Mouse (Mus musculus): ENCODE measurements around the gene Irf2. TPM values are rescaled to one million over a fixed set of nuclear protein-coding genes. Genes with fewer than 3 reads are reported as not detected.

Gene Irf2
- total RNA-seq, 1 experiment = 2.6 TPM

DNA sequence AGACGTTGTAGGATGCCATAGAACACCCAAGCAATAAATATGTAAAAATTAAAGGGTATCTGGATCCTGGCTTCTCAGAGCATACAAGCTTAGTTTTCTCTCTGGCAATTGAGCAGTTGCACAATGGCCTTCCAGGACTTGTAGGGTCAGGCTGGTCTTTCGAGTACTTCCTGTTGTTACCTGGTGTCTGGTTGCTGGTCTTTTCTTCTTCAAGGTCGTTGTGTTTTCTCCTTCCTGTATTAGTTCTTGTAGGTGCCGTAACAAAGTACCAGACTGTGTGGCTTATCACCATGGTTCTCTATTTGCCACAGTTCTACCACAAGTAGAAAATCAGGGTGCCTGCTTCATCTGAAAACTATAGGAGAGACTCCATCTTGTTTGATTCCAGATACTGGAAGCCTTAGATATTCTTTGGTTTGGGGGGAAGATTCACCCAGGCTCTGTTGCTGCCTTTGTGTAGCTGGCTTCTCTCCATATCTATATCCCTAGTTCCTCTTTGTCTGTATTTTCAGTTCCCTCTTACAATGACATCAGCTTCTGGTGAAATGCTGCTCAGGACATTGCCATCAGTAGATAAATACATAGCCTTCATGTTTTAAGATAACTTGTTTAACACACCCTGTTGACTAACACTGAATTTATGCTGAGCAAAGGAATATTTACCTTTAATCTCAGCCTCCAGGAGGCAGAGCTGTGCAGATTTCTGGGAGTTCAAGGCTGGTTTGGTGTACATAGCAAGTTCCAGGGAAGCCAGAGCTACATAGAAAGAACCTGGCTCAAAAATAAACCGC, 49.8 kb downstream of the Irf2 start:
- TF ChIP-seq MAFK (IDR thresholded peaks at IDR 0.05; ENCODE audit: insufficient read depth, low read depth, low read length) (no peak), CHD2 (IDR thresholded peaks at IDR 0.05; ENCODE audit: low read depth, low read length) (no peak), HCFC1 (IDR thresholded peaks at IDR 0.05; ENCODE audit: borderline replicate concordance, insufficient read depth, low read length) (no peak), ZC3H11A (IDR thresholded peaks at IDR 0.05; ENCODE audit: borderline replicate concordance, low read depth, low read length) (no peak), ZNF384 (IDR thresholded peaks at IDR 0.05; ENCODE audit: low read depth, low read length) (no peak)
- Histone ChIP-seq H3K36me3 (ENCODE audit: control insufficient read depth, insufficient read depth, low read length, poor library complexity, severe bottlenecking) (no peaks in the 10 kb centered on the region), H3K9ac (ENCODE audit: insufficient read depth, low read depth, low read length, poor library complexity, severe bottlenecking) (no peak overlapping the region), H3K27ac (ENCODE audit: insufficient read depth, low read depth, low read length, poor library complexity, severe bottlenecking) (no peak overlapping the region), H3K4me1 (ENCODE audit: control insufficient read depth in 2 of 2, insufficient read depth in 2 of 2, low read length in 2 of 2, poor library complexity in 1 of 2) (no peaks in the 10 kb centered on the region), H3K9me3 (ENCODE audit: control insufficient read depth, insufficient read depth, low read depth, low read length) (no peaks in the 10 kb centered on the region), H3K4me3 (ENCODE audit: insufficient read depth in 1 of 2, low read depth in 1 of 2, low read length in 2 of 2, poor library complexity in 1 of 2, severe bottlenecking in 1 of 2) (no peak overlapping the region)
- in situ Hi-C loops (cut with MboI; ENCODE audit: low sequenced_read_pairs in 2 of 2, unreplicated experiment in 2 of 2) = no loop called here
- DNase-seq (ENCODE audit: low read depth, low spot score) = no peak

DNA sequence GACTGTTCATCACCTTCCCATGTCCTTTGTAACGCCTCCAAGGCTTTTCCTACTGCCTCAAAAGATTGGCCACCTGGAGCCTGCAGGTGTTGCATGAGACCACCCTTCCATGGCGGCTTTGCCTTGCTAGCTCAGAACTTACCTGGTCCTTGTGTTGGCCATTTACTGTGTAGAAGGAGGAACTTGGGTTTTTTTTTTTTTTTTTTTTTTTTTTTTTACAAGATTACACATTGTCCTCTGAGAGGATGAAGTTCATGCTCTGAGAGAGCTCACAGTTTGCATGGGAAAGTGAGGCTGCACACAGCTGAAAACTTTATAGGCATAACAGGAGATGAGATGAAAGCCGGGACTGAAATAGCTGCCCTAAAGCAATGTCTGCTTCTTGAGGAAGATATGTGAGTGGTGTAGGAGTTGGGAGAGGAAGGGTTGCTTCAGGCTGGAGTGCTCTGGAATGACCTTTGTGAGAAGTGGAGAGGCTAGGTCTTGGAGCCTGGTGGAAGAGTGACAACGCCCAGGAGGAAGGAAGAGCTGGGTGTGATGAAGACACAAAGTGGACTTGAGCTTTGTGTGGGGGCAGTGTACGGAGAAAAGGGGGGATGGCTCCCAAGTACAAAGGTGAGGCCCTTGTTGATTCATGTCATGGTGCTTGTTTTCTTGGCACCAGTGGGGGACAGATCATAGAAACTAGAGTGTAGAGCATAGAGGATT, 52.3 kb downstream of the Irf2 start:
- no peak for DNase-seq (ENCODE audit: low read depth, low spot score)
- in situ Hi-C loops (cut with MboI; ENCODE audit: low sequenced_read_pairs in 2 of 2, unreplicated experiment in 2 of 2) = no loop called here

DNA sequence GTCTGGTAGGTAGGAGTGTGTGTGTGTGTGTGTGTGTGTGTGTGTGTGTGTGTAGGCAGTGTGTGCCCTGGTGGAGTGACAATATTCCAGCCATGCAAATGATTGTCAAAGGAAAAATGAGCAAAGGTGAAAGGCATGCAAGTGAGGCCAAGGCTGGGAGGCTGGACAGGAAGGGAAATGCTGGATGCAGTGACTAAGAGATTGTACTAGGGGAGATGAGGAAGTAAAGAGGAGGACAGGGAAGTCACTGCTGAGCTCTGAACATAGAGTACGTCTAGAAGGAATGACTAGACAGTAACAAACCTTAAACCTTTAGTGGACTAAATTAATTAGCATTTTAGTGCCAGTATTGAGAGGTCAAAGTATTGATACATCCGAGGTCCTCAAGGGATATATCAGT, 53.1 kb downstream of the Irf2 start:
- H3K9ac ChIP-seq (ENCODE audit: insufficient read depth, low read depth, low read length, poor library complexity, severe bottlenecking) = no peak overlapping the region
- H3K4me3 ChIP-seq (ENCODE audit: insufficient read depth in 1 of 2, low read depth in 1 of 2, low read length in 2 of 2, poor library complexity in 1 of 2, severe bottlenecking in 1 of 2) = no peak overlapping the region
- no peak overlapping the region for H3K27ac ChIP-seq (ENCODE audit: insufficient read depth, low read depth, low read length, poor library complexity, severe bottlenecking)
- H3K4me1 ChIP-seq (ENCODE audit: control insufficient read depth in 2 of 2, insufficient read depth in 2 of 2, low read length in 2 of 2, poor library complexity in 1 of 2) = no peaks in the 10 kb centered on the region
- no peaks in the 10 kb centered on the region for H3K9me3 ChIP-seq (ENCODE audit: control insufficient read depth, insufficient read depth, low read depth, low read length)
- in situ Hi-C loops (cut with MboI; ENCODE audit: low sequenced_read_pairs in 2 of 2, unreplicated experiment in 2 of 2) = no loop called here
- TF ChIP-seq ZNF384 (IDR thresholded peaks at IDR 0.05; ENCODE audit: low read depth, low read length) (no peak), HCFC1 (IDR thresholded peaks at IDR 0.05; ENCODE audit: borderline replicate concordance, insufficient read depth, low read length) (no peak), ZC3H11A (IDR thresholded peaks at IDR 0.05; ENCODE audit: borderline replicate concordance, low read depth, low read length) (no peak), CHD2 (IDR thresholded peaks at IDR 0.05; ENCODE audit: low read depth, low read length) (no peak), MAFK (IDR thresholded peaks at IDR 0.05; ENCODE audit: insufficient read depth, low read depth, low read length) (no peak)
- no peak for DNase-seq (ENCODE audit: low read depth, low spot score)
- no peaks in the 10 kb centered on the region for H3K36me3 ChIP-seq (ENCODE audit: control insufficient read depth, insufficient read depth, low read length, poor library complexity, severe bottlenecking)

More for the DNA sequence above, 52.3 kb downstream of the Irf2 start:
- no peaks in the 10 kb centered on the region for H3K4me1 ChIP-seq (ENCODE audit: control insufficient read depth in 2 of 2, insufficient read depth in 2 of 2, low read length in 2 of 2, poor library complexity in 1 of 2)
- H3K4me3 ChIP-seq (ENCODE audit: insufficient read depth in 1 of 2, low read depth in 1 of 2, low read length in 2 of 2, poor library complexity in 1 of 2, severe bottlenecking in 1 of 2) = no peak overlapping the region
- no peaks in the 10 kb centered on the region for H3K36me3 ChIP-seq (ENCODE audit: control insufficient read depth, insufficient read depth, low read length, poor library complexity, severe bottlenecking)
- no peak overlapping the region for H3K27ac ChIP-seq (ENCODE audit: insufficient read depth, low read depth, low read length, poor library complexity, severe bottlenecking)
- no peaks in the 10 kb centered on the region for H3K9me3 ChIP-seq (ENCODE audit: control insufficient read depth, insufficient read depth, low read depth, low read length)
- H3K9ac ChIP-seq (ENCODE audit: insufficient read depth, low read depth, low read length, poor library complexity, severe bottlenecking) = no peak overlapping the region
- TF ChIP-seq CHD2 (IDR thresholded peaks at IDR 0.05; ENCODE audit: low read depth, low read length) (no peak), ZC3H11A (IDR thresholded peaks at IDR 0.05; ENCODE audit: borderline replicate concordance, low read depth, low read length) (no peak), MAFK (IDR thresholded peaks at IDR 0.05; ENCODE audit: insufficient read depth, low read depth, low read length) (no peak), HCFC1 (IDR thresholded peaks at IDR 0.05; ENCODE audit: borderline replicate concordance, insufficient read depth, low read length) (no peak), ZNF384 (IDR thresholded peaks at IDR 0.05; ENCODE audit: low read depth, low read length) (no peak)

DNA sequence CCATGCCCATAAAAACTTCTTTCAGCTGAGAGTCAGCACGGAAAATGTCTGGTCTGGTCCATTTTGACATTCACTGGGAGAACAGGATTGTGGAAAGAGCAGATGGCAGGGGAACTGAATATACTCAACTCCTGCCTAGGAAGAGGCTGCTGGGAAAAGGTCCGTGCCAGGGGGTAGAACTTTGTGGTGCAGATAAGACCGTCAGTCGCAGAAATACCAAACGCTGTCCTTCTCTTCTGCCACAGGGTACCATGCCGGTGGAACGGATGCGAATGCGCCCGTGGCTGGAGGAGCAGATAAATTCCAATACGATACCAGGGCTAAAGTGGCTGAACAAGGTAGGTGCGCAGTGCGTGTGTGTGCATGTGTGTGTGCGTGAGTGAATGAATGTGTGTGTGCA, 53.7 kb downstream of the Irf2 start:
- no peaks in the 10 kb centered on the region for H3K4me1 ChIP-seq (ENCODE audit: control insufficient read depth in 2 of 2, insufficient read depth in 2 of 2, low read length in 2 of 2, poor library complexity in 1 of 2)
- no peak for DNase-seq (ENCODE audit: low read depth, low spot score)
- TF ChIP-seq HCFC1 (IDR thresholded peaks at IDR 0.05; ENCODE audit: borderline replicate concordance, insufficient read depth, low read length) (no peak), MAFK (IDR thresholded peaks at IDR 0.05; ENCODE audit: insufficient read depth, low read depth, low read length) (no peak), CHD2 (IDR thresholded peaks at IDR 0.05; ENCODE audit: low read depth, low read length) (no peak), ZC3H11A (IDR thresholded peaks at IDR 0.05; ENCODE audit: borderline replicate concordance, low read depth, low read length) (no peak), ZNF384 (IDR thresholded peaks at IDR 0.05; ENCODE audit: low read depth, low read length) (no peak)
- no peaks in the 10 kb centered on the region for H3K36me3 ChIP-seq (ENCODE audit: control insufficient read depth, insufficient read depth, low read length, poor library complexity, severe bottlenecking)
- no peaks in the 10 kb centered on the region for H3K9me3 ChIP-seq (ENCODE audit: control insufficient read depth, insufficient read depth, low read depth, low read length)
- in situ Hi-C loops (cut with MboI; ENCODE audit: low sequenced_read_pairs in 2 of 2, unreplicated experiment in 2 of 2) = no loop called here
- H3K9ac ChIP-seq (ENCODE audit: insufficient read depth, low read depth, low read length, poor library complexity, severe bottlenecking) = no peak overlapping the region
- no peak overlapping the region for H3K4me3 ChIP-seq (ENCODE audit: insufficient read depth in 1 of 2, low read depth in 1 of 2, low read length in 2 of 2, poor library complexity in 1 of 2, severe bottlenecking in 1 of 2)
- no peak overlapping the region for H3K27ac ChIP-seq (ENCODE audit: insufficient read depth, low read depth, low read length, poor library complexity, severe bottlenecking)
